Mouse (Mus musculus) thymus, postnatal 4 days (tissue): ENCODE data around the gene Gnai2.

Experiments used
- DNase-seq: peaks from one replicate; pipeline ENCODE4 v3.0.0; 2021

Gnai2 gene

GRCm38 (mm10) chr9:107629901-107630425 lies 5.2 kb downstream of the Gnai2 start:
- DNase-seq, result peak; percentile 73

GRCm38 (mm10) chr9:107629411-107629730 lies 5.8 kb downstream of the Gnai2 start:
- DNase-seq, result peak; percentile 52

GRCm38 (mm10) chr9:107628721-107629410 lies 6.3 kb downstream of the Gnai2 start:
- DNase-seq, result peak; percentile 45

GRCm38 (mm10) chr9:107627387-107628255 lies 7.5 kb downstream of the Gnai2 start:
- DNase-seq, result peak; percentile 43

- peak; percentile 99 for DNase-seq
Measured at GRCm38 (mm10) chr9:107626844-107627277, 8.3 kb downstream of the Gnai2 start.

- DNase-seq, result peak; percentile 41
Measured at GRCm38 (mm10) chr9:107626158-107626843, 8.9 kb downstream of the Gnai2 start.

GRCm38 (mm10) chr9:107625351-107626128 lies 9.6 kb downstream of the Gnai2 start:
- peak; percentile 62 for DNase-seq

GRCm38 (mm10) chr9:107624951-107625350 lies 10.2 kb downstream of the Gnai2 start:
- DNase-seq, result no peak

GRCm38 (mm10) chr9:107624539-107624938 lies 10.6 kb downstream of the Gnai2 start:
- peak; percentile 65 for DNase-seq

- no peak for DNase-seq
Measured at GRCm38 (mm10) chr9:107620954-107621353, 14.2 kb downstream of the Gnai2 start.

- DNase-seq, result no peak
Measured at GRCm38 (mm10) chr9:107619546-107619879, 15.7 kb downstream of the Gnai2 start.

- DNase-seq, result no peak
Measured at GRCm38 (mm10) chr9:107618778-107619545, 16.2 kb downstream of the Gnai2 start.

- no peak for DNase-seq
Measured at GRCm38 (mm10) chr9:107618098-107618497, 17.1 kb downstream of the Gnai2 start.

GRCm38 (mm10) chr9:107617461-107617860 lies 17.7 kb downstream of the Gnai2 start:
- no peak for DNase-seq

- no peak for DNase-seq
Measured at GRCm38 (mm10) chr9:107615035-107615434, 20.1 kb downstream of the Gnai2 start.

- DNase-seq, result no peak
Measured at GRCm38 (mm10) chr9:107612945-107613569, 22.1 kb downstream of the Gnai2 start.

GRCm38 (mm10) chr9:107612191-107612944 lies 22.8 kb downstream of the Gnai2 start:
- DNase-seq, result peak; percentile 99

GRCm38 (mm10) chr9:107611456-107612190 lies 23.5 kb downstream of the Gnai2 start:
- no peak for DNase-seq

GRCm38 (mm10) chr9:107609433-107609830 lies 25.7 kb downstream of the Gnai2 start:
- DNase-seq, result no peak
